ENCODE assay signal across 8 mouse cellular contexts in genomic region chr6:53288584-53289558, GRCm38 (mm10). TPM values are rescaled to one million over a fixed set of nuclear protein-coding genes. Genes with fewer than 3 reads are reported as not detected.
A peak's percentile ranks its signal among the peaks of the same experiment; 100 is the strongest.
DNase-seq lines count a peak whose midpoint lies in the region; ATAC-seq lines count a peak whose summit lies in the region.

No protein-coding gene starts in this region.

- peak overlapping the region; percentile 82 for H3K4me2 ChIP-seq in heart, embryonic 15.5 days
- H3K4me2 ChIP-seq in midbrain, embryonic 11.5 days, result peak overlapping the region; percentile 71

- peaks cover 15% of the 10 kb centered on the region; the same call in 1 of the 2 replicates for H3K27me3 ChIP-seq in heart, embryonic 15.5 days
- H3K27me3 ChIP-seq in midbrain, embryonic 11.5 days (ENCODE audit: control insufficient read depth, insufficient read depth, low read length), result peaks cover 64% of the 10 kb centered on the region

- peak overlapping the region; percentile 67 for H3K4me3 ChIP-seq in heart, embryonic 15.5 days
- peak overlapping the region; percentile 37 for H3K4me3 ChIP-seq in midbrain, embryonic 11.5 days (ENCODE audit: low read depth, low read length)

- no peaks in the 10 kb centered on the region for H3K36me3 ChIP-seq in heart, embryonic 15.5 days
- no peaks in the 10 kb centered on the region for H3K36me3 ChIP-seq in midbrain, embryonic 11.5 days (ENCODE audit: control insufficient read depth, insufficient read depth, low read length)

- ATAC-seq in heart, embryonic 15.5 days (replicated peaks; ENCODE audit: insufficient number of reproducible peaks, insufficient read depth, low FRiP score, low read depth), result no peak
- no peak for ATAC-seq in midbrain, embryonic 11.5 days (ENCODE audit: low FRiP score)

- H3K27ac ChIP-seq in heart, embryonic 15.5 days, result peak overlapping the region; percentile 94
- no peak overlapping the region for H3K27ac ChIP-seq in midbrain, embryonic 11.5 days (ENCODE audit: low read depth, low read length)

- H3K4me1 ChIP-seq in heart, embryonic 15.5 days (replicated peaks), result peaks cover 34% of the 10 kb centered on the region
- H3K4me1 ChIP-seq in midbrain, embryonic 11.5 days (ENCODE audit: control insufficient read depth, insufficient read depth, low read length), result peaks cover 13% of the 10 kb centered on the region

- 1% methylated on average over 24 of the region's 24 CpGs for WGBS in heart, embryonic 15.5 days
- 1% methylated on average over 24 of the region's 24 CpGs for WGBS in midbrain, embryonic 11.5 days

- peak overlapping the region; percentile 74 for H3K9ac ChIP-seq in heart, embryonic 15.5 days
- no peak overlapping the region for H3K9ac ChIP-seq in midbrain, embryonic 11.5 days (ENCODE audit: low read length)

- H3K9me3 ChIP-seq in heart, embryonic 15.5 days (replicated peaks), result no peaks in the 10 kb centered on the region
- H3K9me3 ChIP-seq in midbrain, embryonic 11.5 days (ENCODE audit: control insufficient read depth, low read length), result no peaks in the 10 kb centered on the region

- DNase-seq in cerebellum, adult 11-12 months, result peak; percentile 16
- no peak for DNase-seq in cerebellum, adult 11 months
- peak; percentile 12 to 15 for DNase-seq in cerebellum, postnatal 36 days
- DNase-seq in midbrain, embryonic 11.5 days (ENCODE audit: low spot score, missing footprints), result peak; percentile 95
- DNase-seq in urinary bladder, postnatal 25 days (ENCODE audit: low spot score), result no peak
- DNase-seq in right cerebral cortex, adult 2 months (ENCODE audit: low spot score in 2 of 2), result no peak
- DNase-seq in T-cell, adult 2 months (ENCODE audit: low spot score), result no peak

RNA-seq across cellular contexts. Expression of gene Creb5, which starts 1.8 kb away (rescaled TPM):
- 28.5 and 30.9 TPM in 2 replicates for polyA plus RNA-seq in heart, embryonic 15.5 days (2015; fragmentation: Nextera tagmentation; extraction: Ambion mirVana)
- 3.8 and 4.1 TPM in 2 replicates for polyA plus RNA-seq in midbrain, embryonic 11.5 days (2014; fragmentation: Nextera tagmentation; extraction: Ambion mirVana)

Comparison
In these comparisons a context has a peak if more than half of its experiments do, and no peak if none do; other contexts are left out.
1. DNase-seq: peak in cerebellum, adult 11-12 months (single experiment), cerebellum, postnatal 36 days (2 of 2) and midbrain, embryonic 11.5 days (single experiment); none in cerebellum, adult 11 months (single experiment), urinary bladder, postnatal 25 days (single experiment), right cerebral cortex, adult 2 months (0 of 2) and T-cell, adult 2 months (single experiment).